Mouse (Mus musculus): ENCODE measurements at regions not wholly inside any gene's neighbourhood (a gene's known extent, or its start where the extent isn't known, plus 50 kb on each side); places are given as distances from the start of the nearest gene placed in this dataset.

GRCm38 (mm10) chr9:88073579-88073978 is 253.4 kb upstream of the Nt5e start:
- no peak for DNase-seq

- DNase-seq, result no peak
Observed at GRCm38 (mm10) chr9:88082931-88083479, 244.0 kb upstream of the Nt5e start.

- no peak for DNase-seq
Observed at GRCm38 (mm10) chr9:88085181-88085816, 241.7 kb upstream of the Nt5e start.

GRCm38 (mm10) chr9:88085866-88086265 is 241.1 kb upstream of the Nt5e start:
- DNase-seq, result no peak

- no peak for DNase-seq
Observed at GRCm38 (mm10) chr9:88091781-88092527, 235.0 kb upstream of the Nt5e start.

GRCm38 (mm10) chr9:88092561-88092960 is 234.4 kb upstream of the Nt5e start:
- DNase-seq, result no peak

- no peak for DNase-seq
Observed at GRCm38 (mm10) chr9:88113094-88113493, 213.9 kb upstream of the Nt5e start.

GRCm38 (mm10) chr9:88120536-88120935 is 206.5 kb upstream of the Nt5e start:
- DNase-seq, result no peak

- DNase-seq, result peak; percentile 12
Observed at GRCm38 (mm10) chr9:88120963-88121570, 205.9 kb upstream of the Nt5e start.

GRCm38 (mm10) chr9:88124322-88125005 is 202.5 kb upstream of the Nt5e start:
- DNase-seq, result no peak

- DNase-seq, result no peak
Observed at GRCm38 (mm10) chr9:88163025-88163780, 163.8 kb upstream of the Nt5e start.

- DNase-seq, result peak; percentile 44
Observed at GRCm38 (mm10) chr9:88177575-88178254, 149.3 kb upstream of the Nt5e start.

- DNase-seq, result no peak
Observed at GRCm38 (mm10) chr9:88181189-88181994, 145.6 kb upstream of the Nt5e start.

GRCm38 (mm10) chr9:88207378-88207777 is 119.6 kb upstream of the Nt5e start:
- no peak for DNase-seq

GRCm38 (mm10) chr9:88208022-88208421 is 119.0 kb upstream of the Nt5e start:
- no peak for DNase-seq

GRCm38 (mm10) chr9:88214758-88215157 is 112.2 kb upstream of the Nt5e start:
- DNase-seq, result no peak

GRCm38 (mm10) chr9:88220360-88220759 is 106.6 kb upstream of the Nt5e start:
- DNase-seq, result no peak

GRCm38 (mm10) chr9:88221276-88221675 is 105.7 kb upstream of the Nt5e start:
- DNase-seq, result no peak

- no peak for DNase-seq
Observed at GRCm38 (mm10) chr9:88221850-88222353, 105.1 kb upstream of the Nt5e start.

GRCm38 (mm10) chr9:88237126-88237525 is 89.9 kb upstream of the Nt5e start:
- DNase-seq, result no peak

- DNase-seq, result no peak
Observed at GRCm38 (mm10) chr9:88238346-88238745, 88.7 kb upstream of the Nt5e start.

Data from cerebellum, adult 11-12 months (tissue).